Mouse (Mus musculus): ENCODE results near the gene Smn1. TPM values are rescaled to one million over a fixed set of nuclear protein-coding genes. Genes with fewer than 3 reads are reported as not detected.
"Not testable (repeated sequence)": the region's sequence is repeated elsewhere in the genome, so short reads cannot be mapped to it uniquely, and the experiment has no call there.

The Smn1 gene
- polyA plus RNA-seq, 1 experiment from 2014 or later: 26.2 TPM

DNA sequence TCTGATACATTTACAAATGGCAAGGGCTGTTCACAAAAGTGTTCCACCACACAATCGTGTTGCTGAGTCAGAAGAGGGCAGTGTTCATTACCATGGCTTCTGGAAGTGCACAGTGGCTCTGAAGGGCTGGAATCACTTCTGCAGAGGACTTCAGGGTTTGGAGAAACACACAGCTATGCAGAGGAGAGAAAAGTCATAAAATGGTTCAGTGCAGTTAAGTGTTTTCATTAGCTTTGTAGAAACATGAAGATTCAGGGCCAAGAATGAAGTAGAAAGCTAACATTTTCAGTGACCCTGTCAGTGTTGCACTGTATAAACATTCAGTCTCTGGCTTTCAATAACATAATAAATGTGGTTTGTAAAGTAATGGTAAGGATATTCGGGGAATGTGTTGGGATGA is 41.7 kb downstream of the Smn1 start:
- not testable (repeated sequence) for H3K9ac ChIP-seq (ENCODE audit: low read depth, low read length)
- WGBS: 69% methylated on average over 2 of the region's 2 CpGs

DNA sequence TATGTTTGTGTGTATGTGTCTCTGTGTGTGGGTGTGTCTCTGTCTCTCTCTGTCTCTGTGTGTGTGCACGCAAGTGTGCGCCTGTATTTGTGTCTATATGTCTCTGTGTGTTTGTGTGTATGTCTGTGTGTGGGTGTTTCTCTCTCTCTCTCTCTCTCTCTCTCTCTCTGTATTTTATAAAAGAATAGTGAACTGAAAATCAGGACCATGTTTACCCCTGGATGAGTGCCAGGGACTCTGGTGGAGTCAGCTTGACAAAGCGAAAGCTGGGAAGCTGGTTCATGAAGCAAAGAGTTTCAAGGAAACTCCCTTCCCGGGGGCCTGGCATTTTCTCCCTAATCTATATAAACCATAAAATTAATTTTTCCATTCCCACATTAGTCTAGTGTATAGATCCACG is 49.7 kb downstream of the Smn1 start:
- not testable (repeated sequence) for H3K9ac ChIP-seq (ENCODE audit: low read depth, low read length); H3K27ac ChIP-seq (ENCODE audit: low read depth, low read length); H3K4me1 ChIP-seq (replicated peaks; ENCODE audit: control insufficient read depth, insufficient read depth, low read length); H3K27me3 ChIP-seq (replicated peaks; ENCODE audit: control insufficient read depth, insufficient read depth, low read length); H3K9me3 ChIP-seq (ENCODE audit: control insufficient read depth); H3K4me3 ChIP-seq (ENCODE audit: low read depth, low read length); H3K36me3 ChIP-seq (ENCODE audit: control insufficient read depth, insufficient read depth); ATAC-seq
- 58% methylated on average over 3 of the region's 5 CpGs for WGBS
- H3K4me2 ChIP-seq (replicated peaks; ENCODE audit: low read depth): 0 out of 2 replicates have a peak overlapping the region, but pooled peaks have one; percentile 7

More for the DNA sequence above, 41.7 kb downstream of the Smn1 start:
- H3K36me3 ChIP-seq (ENCODE audit: control insufficient read depth, insufficient read depth): peaks cover 20% of the 10 kb centered on the region; the same call in 1 of the 2 replicates
- H3K9me3 ChIP-seq (ENCODE audit: control insufficient read depth); H3K27ac ChIP-seq (ENCODE audit: low read depth, low read length); H3K4me3 ChIP-seq (ENCODE audit: low read depth, low read length); ATAC-seq; H3K27me3 ChIP-seq (replicated peaks; ENCODE audit: control insufficient read depth, insufficient read depth, low read length); H3K4me2 ChIP-seq (replicated peaks; ENCODE audit: low read depth); H3K4me1 ChIP-seq (replicated peaks; ENCODE audit: control insufficient read depth, insufficient read depth, low read length): not testable (repeated sequence)
- 0 out of 2 replicates have a peak, but pooled peaks have one; percentile 5 for TF ChIP-seq CTCF (IDR thresholded peaks at IDR 0.05; ENCODE audit: low read depth)

DNA sequence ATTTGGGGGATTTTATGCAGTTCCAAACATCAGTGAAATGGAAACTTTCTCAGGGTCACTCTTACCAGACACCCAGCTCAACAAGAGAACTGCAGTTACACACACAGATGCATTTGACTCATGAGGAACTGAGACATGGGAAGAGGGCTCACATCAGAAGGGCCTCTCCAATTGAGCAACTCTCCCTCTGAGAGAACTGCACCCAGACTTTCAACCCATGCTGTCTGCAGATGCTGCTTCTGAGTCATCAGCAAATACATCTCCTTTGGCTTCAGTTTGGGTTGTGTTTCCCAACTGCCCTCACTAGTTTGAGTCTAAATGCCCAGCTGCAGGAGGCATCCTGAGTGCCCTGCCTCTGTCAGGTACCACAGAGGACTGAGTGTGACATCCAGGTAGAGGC is 58.5 kb downstream of the Smn1 start:
- not testable (repeated sequence) for H3K9me3 ChIP-seq (ENCODE audit: control insufficient read depth); H3K27me3 ChIP-seq (replicated peaks; ENCODE audit: control insufficient read depth, insufficient read depth, low read length); H3K4me1 ChIP-seq (replicated peaks; ENCODE audit: control insufficient read depth, insufficient read depth, low read length); H3K4me2 ChIP-seq (replicated peaks; ENCODE audit: low read depth); H3K4me3 ChIP-seq (ENCODE audit: low read depth, low read length); H3K9ac ChIP-seq (ENCODE audit: low read depth, low read length); H3K27ac ChIP-seq (ENCODE audit: low read depth, low read length)
- peak; percentile 25; the same call in 1 of the 2 replicates for ATAC-seq
- peaks cover 10% of the 10 kb centered on the region; the same call in 1 of the 2 replicates for H3K36me3 ChIP-seq (ENCODE audit: control insufficient read depth, insufficient read depth)

Other genes starting within 250 kb of the Smn1 start
- gene Cartpt, start 223.8 kb upstream of the Smn1 start, polyA plus RNA-seq (2015; fragmentation: Nextera tagmentation; extraction: Ambion mirVana): 32.5 and 34.1 TPM in 2 replicates
- 13.2 and 13.3 TPM in 2 replicates for gene Mccc2, start 109.2 kb upstream of the Smn1 start, polyA plus RNA-seq (2015; fragmentation: Nextera tagmentation; extraction: Ambion mirVana)
- gene Bdp1, start 20.8 kb upstream of the Smn1 start, polyA plus RNA-seq (2015; fragmentation: Nextera tagmentation; extraction: Ambion mirVana): 13.1 and 16.1 TPM in 2 replicates
- gene Serf1, start 16.8 kb upstream of the Smn1 start, polyA plus RNA-seq (2015; fragmentation: Nextera tagmentation; extraction: Ambion mirVana): 107 and 115 TPM in 2 replicates
- 5.5 and 6.6 TPM in 2 replicates for gene Naip2, start 77.2 kb downstream of the Smn1 start, polyA plus RNA-seq (2015; fragmentation: Nextera tagmentation; extraction: Ambion mirVana)
- 10.2 and 13.0 TPM in 2 replicates for gene Naip5, start 121.5 kb downstream of the Smn1 start, polyA plus RNA-seq (2015; fragmentation: Nextera tagmentation; extraction: Ambion mirVana)
- gene Naip6, start 192.8 kb downstream of the Smn1 start, polyA plus RNA-seq (2015; fragmentation: Nextera tagmentation; extraction: Ambion mirVana): 14.8 and 18.5 TPM in 2 replicates

All from intestine, postnatal 0 days (tissue).